Comparison of ENCODE assay signal across 22 mouse cellular contexts in genomic region chr6:50059917-50060316, GRCm38 (mm10). TPM values are rescaled to one million over a fixed set of nuclear protein-coding genes. Genes with fewer than 3 reads are reported as not detected.
A peak's percentile ranks its signal among the peaks of the same experiment; 100 is the strongest.
DNase-seq lines count a peak whose midpoint lies in the region; ATAC-seq and TF ChIP-seq lines count a peak whose summit lies in the region.
"Had no signal": no experiment of that assay in that cellular context is flagged by ENCODE, and none has a peak within 500 bp of the region (broad histone marks: within the 10 kb centered on the region; RNA-seq: fewer than 3 reads in every experiment).

No protein-coding gene starts in this region.

- no peak overlapping the region for H3K4me3 ChIP-seq in heart, embryonic 11.5 days (ENCODE audit: low read depth, low read length)
- H3K4me3 ChIP-seq in CH12.LX (replicated peaks in 1 of 3; ENCODE audit: low read depth in 2 of 3, low read length in 2 of 3, poor library complexity in 1 of 3) = no peak overlapping the region
- H3K4me3 ChIP-seq: embryonic facial prominence, embryonic 10.5 days; embryonic facial prominence, embryonic 12.5 days; forebrain, embryonic 13.5 days; forebrain, embryonic 15.5 days had no signal

- TF ChIP-seq CTCF in CH12.LX (conservative IDR thresholded peaks at IDR 0.05 in 1 of 2, IDR thresholded peaks at IDR 0.05 in 1 of 2; ENCODE audit: low read depth in 2 of 2, low read length in 2 of 2) = no peak

- no peaks in the 10 kb centered on the region for H3K4me1 ChIP-seq in heart, embryonic 11.5 days (ENCODE audit: control insufficient read depth, insufficient read depth, low read length)
- H3K4me1 ChIP-seq in CH12.LX (ENCODE audit: control insufficient read depth in 1 of 2, insufficient read depth in 2 of 2) = peaks cover 0 to 8% of the 10 kb centered on the region in 2 experiments; a peak in 2 of 4 replicates
- H3K4me1 ChIP-seq: embryonic facial prominence, embryonic 10.5 days; forebrain, embryonic 13.5 days; forebrain, embryonic 15.5 days had no signal

- no peaks in the 10 kb centered on the region for H3K27me3 ChIP-seq in heart, embryonic 11.5 days (ENCODE audit: control insufficient read depth, insufficient read depth, low read length)
- no peaks in the 10 kb centered on the region for H3K27me3 ChIP-seq in CH12.LX (replicated peaks)
- H3K27me3 ChIP-seq: embryonic facial prominence, embryonic 12.5 days; forebrain, embryonic 13.5 days; forebrain, embryonic 15.5 days had no signal

- no peak overlapping the region for H3K4me2 ChIP-seq in heart, embryonic 11.5 days
- H3K4me2 ChIP-seq in CH12.LX (ENCODE audit: insufficient read depth, low read depth, poor library complexity, severe bottlenecking) = no peak overlapping the region
- H3K4me2 ChIP-seq: embryonic facial prominence, embryonic 12.5 days; forebrain, embryonic 13.5 days; forebrain, embryonic 15.5 days had no signal

- 92% methylated on average over 3 of the region's 3 CpGs for WGBS in heart, embryonic 11.5 days (ENCODE audit: insufficient replicate concordance)

- no peaks in the 10 kb centered on the region for H3K79me2 ChIP-seq in CH12.LX (replicated peaks; ENCODE audit: control insufficient read depth, extremely low read depth, insufficient read depth, poor library complexity, severe bottlenecking)

- no peak for ATAC-seq in heart, embryonic 11.5 days (replicated peaks; ENCODE audit: insufficient number of reproducible peaks, low FRiP score, low TSS enrichment)
- peak; percentile 72 for ATAC-seq in megakaryocyte, adult 5-6 weeks (ENCODE audit: poor library complexity, severe bottlenecking)
- ATAC-seq: CD4-positive, CD25-positive, alpha-beta regulatory T cell, adult 4 months; forebrain, embryonic 13.5 days; forebrain, embryonic 15.5 days; forebrain, postnatal 0 days had no signal

- dilution Hi-C loops in CH12.LX (cut with MboI; ENCODE audit: extremely low pct_ligation_motif_present, extremely low pct_unique_long_range_greater_than_20kb, low sequenced_read_pairs) = no loop called here

- H3K36me3 ChIP-seq in heart, embryonic 11.5 days (ENCODE audit: control insufficient read depth, insufficient read depth, low read length) = no peaks in the 10 kb centered on the region
- H3K36me3 ChIP-seq in CH12.LX (replicated peaks in 1 of 2; ENCODE audit: control insufficient read depth in 1 of 2, insufficient read depth in 1 of 2, low read length in 1 of 2) = no peaks in the 10 kb centered on the region
- H3K36me3 ChIP-seq: embryonic facial prominence, embryonic 10.5 days; embryonic facial prominence, embryonic 12.5 days; forebrain, embryonic 15.5 days had no signal

- in situ Hi-C loops in CH12.LX (cut with MboI; ENCODE audit: low pct_ligation_motif_present, low pct_unique_long_range_greater_than_20kb, low sequenced_read_pairs) = no loop called here

- peak; percentile 94 for DNase-seq in heart, adult 11 months
- DNase-seq in CH12.LX (ENCODE audit: extremely low read depth) = peak; percentile 42
- peak; percentile 39 for DNase-seq in skeletal muscle tissue, adult 2 months (ENCODE audit: low read depth, low spot score)
- no peak for DNase-seq in adrenal gland, postnatal 10 days
- DNase-seq in kidney, postnatal 25 days = no peak
- DNase-seq: adrenal gland, adult 2 months; adrenal gland, postnatal 14 days; adrenal gland, postnatal 36 days; B cell, adult 2 months; cerebellum, adult 11-12 months; cerebellum, adult 2 months; cerebellum, adult 9-10 months; cerebellum, postnatal 10 days; cerebellum, postnatal 25 days; forebrain, postnatal 0 days had no signal

- no peak overlapping the region for H3K27ac ChIP-seq in heart, embryonic 11.5 days (ENCODE audit: low read depth, low read length)
- H3K27ac ChIP-seq in CH12.LX (ENCODE audit: insufficient read depth, low read depth) = no peak overlapping the region
- H3K27ac ChIP-seq: embryonic facial prominence, embryonic 10.5 days; embryonic facial prominence, embryonic 12.5 days; forebrain, embryonic 13.5 days; forebrain, embryonic 15.5 days had no signal

- TF ChIP-seq RAD21 in CH12.LX (IDR thresholded peaks at IDR 0.05; ENCODE audit: low read depth, low read length) = no peak

- no peak for TF ChIP-seq POLR2A in CH12.LX (IDR thresholded peaks at IDR 0.05; ENCODE audit: low read depth, low read length)

- TF ChIP-seq EP300 in CH12.LX (IDR thresholded peaks at IDR 0.05; ENCODE audit: low read length) = peak; percentile 64

- H3K9me3 ChIP-seq in heart, embryonic 11.5 days (replicated peaks; ENCODE audit: control insufficient read depth, low read length) = no peaks in the 10 kb centered on the region
- no peaks in the 10 kb centered on the region for H3K9me3 ChIP-seq in CH12.LX (replicated peaks; ENCODE audit: low read length)
- H3K9me3 ChIP-seq: embryonic facial prominence, embryonic 10.5 days; embryonic facial prominence, embryonic 12.5 days; forebrain, embryonic 13.5 days; forebrain, embryonic 15.5 days had no signal

- no peak overlapping the region for H3K9ac ChIP-seq in heart, embryonic 11.5 days (ENCODE audit: low read depth, low read length)
- H3K9ac ChIP-seq in CH12.LX (ENCODE audit: insufficient read depth, low read depth) = no peak overlapping the region
- H3K9ac ChIP-seq: embryonic facial prominence, embryonic 12.5 days; forebrain, embryonic 13.5 days; forebrain, embryonic 15.5 days; forebrain, postnatal 0 days had no signal

TF ChIP-seq in CH12.LX, 34 proteins besides CTCF, POLR2A, EP300 and RAD21:
- TF ChIP-seq CHD2 (IDR thresholded peaks at IDR 0.05; ENCODE audit: low read length) = peak; percentile 26; the same call in 1 of the 2 replicates
- peak; percentile 70; the same call in 1 of the 2 replicates for TF ChIP-seq IRF4 (IDR thresholded peaks at IDR 0.05; ENCODE audit: low read depth, low read length)
- peak; percentile 24; the same call in 1 of the 2 replicates for TF ChIP-seq JUN (IDR thresholded peaks at IDR 0.05; ENCODE audit: insufficient read depth, low read depth, low read length)
- no peak for TF ChIP-seq ZNF384 (IDR thresholded peaks at IDR 0.05; ENCODE audit: low read depth, low read length)
- TF ChIP-seq KAT2A (IDR thresholded peaks at IDR 0.05; ENCODE audit: insufficient replicate concordance, low read length) = no peak
- peak; percentile 97 for TF ChIP-seq BHLHE40 (IDR thresholded peaks at IDR 0.05; ENCODE audit: low read depth, low read length)
- no peak for TF ChIP-seq E2F4 (IDR thresholded peaks at IDR 0.05; ENCODE audit: insufficient replicate concordance, low read depth, low read length)
- no peak for TF ChIP-seq NELFE (IDR thresholded peaks at IDR 0.05; ENCODE audit: low read depth, low read length)
- TF ChIP-seq JUND (conservative IDR thresholded peaks at IDR 0.05; ENCODE audit: low read depth, low read length) = peak; percentile 64
- TF ChIP-seq MAX (IDR thresholded peaks at IDR 0.05; ENCODE audit: low read length) = peak; percentile 69
- no peak for TF ChIP-seq HCFC1 (IDR thresholded peaks at IDR 0.05; ENCODE audit: low read depth, low read length)
- TF ChIP-seq MYC (IDR thresholded peaks at IDR 0.05; ENCODE audit: low read depth, low read length) = peak; percentile 86
- TF ChIP-seq ETS1 (conservative IDR thresholded peaks at IDR 0.05; ENCODE audit: low read depth, low read length) = peak; percentile 59

RNA-seq across cellular contexts. Expression of gene Mpp6, which starts 50.1 kb away (rescaled TPM):
- 52.3 and 60.8 TPM in 2 replicates for polyA plus RNA-seq in heart, embryonic 11.5 days (2014; fragmentation: Nextera tagmentation; extraction: Ambion mirVana)
- total RNA-seq in CH12.LX (2012; rRNA removed) (80.9 and 86.9 TPM in 2 replicates), CH12.LX (2014; rRNA removed) (104 and 110 TPM in 2 replicates)
- 107 and 112 TPM in 2 replicates for polyA plus RNA-seq in CH12.LX (2012; ENCODE audit: insufficient read length, low read depth)
- 95.2 and 96.8 TPM in 2 replicates for total RNA-seq in megakaryocyte, adult 5-6 weeks (2015)
- total RNA-seq in megakaryocyte, adult 5-6 weeks (2017) = 177 and 191 TPM in 2 replicates
- 10 to 100 TPM; 59.2 to 60.7 TPM for total RNA-seq in adrenal gland, postnatal 10 days (2021)

Comparison
In these comparisons a context has a peak if more than half of its experiments do, and no peak if none do; other contexts are left out.
1. DNase-seq: peak in heart, adult 11 months (single experiment), CH12.LX (single experiment) and skeletal muscle tissue, adult 2 months (single experiment); none in adrenal gland, postnatal 10 days (single experiment) and kidney, postnatal 25 days (0 of 2).